Mouse (Mus musculus) thymus, postnatal 0 days (tissue): ENCODE measurements around the gene Cramp1l. TPM values are rescaled to one million over a fixed set of nuclear protein-coding genes. Genes with fewer than 3 reads are reported as not detected.
"Not testable (repeated sequence)": the region's sequence is repeated elsewhere in the genome, so short reads cannot be mapped to it uniquely, and the experiment has no call there.

Source experiments
- DNase-seq: peaks from one replicate; pipeline ENCODE4 v3.0.0-alpha.2; 2015; ENCODE audit warnings: low spot score
- polyA plus RNA-seq: library from polyadenylated mRNA; unstranded; fragments of >200 nt; fragmentation: Nextera tagmentation; extraction: Ambion mirVana; gene quantifications from 2 replicates; pipeline ENCODE4 v1.2.1, GENCODE M21; 2015

Gene Cramp1l
- polyA plus RNA-seq, 1 experiment from 2014 or later = 5.4 TPM

- peak; percentile 96 for DNase-seq
Measured at GRCm38 (mm10) chr17:24960135-24960851, 55.3 kb downstream of the Cramp1l start, which contains the start of gene Jpt2. TSS of gene Jpt2 (minus strand) at chr17:24960689.

- no peak for DNase-seq
Measured at GRCm38 (mm10) chr17:24959371-24959770, 56.2 kb downstream of the Cramp1l start.

- no peak for DNase-seq
Measured at GRCm38 (mm10) chr17:24953291-24953690, 62.3 kb downstream of the Cramp1l start.

DNA sequence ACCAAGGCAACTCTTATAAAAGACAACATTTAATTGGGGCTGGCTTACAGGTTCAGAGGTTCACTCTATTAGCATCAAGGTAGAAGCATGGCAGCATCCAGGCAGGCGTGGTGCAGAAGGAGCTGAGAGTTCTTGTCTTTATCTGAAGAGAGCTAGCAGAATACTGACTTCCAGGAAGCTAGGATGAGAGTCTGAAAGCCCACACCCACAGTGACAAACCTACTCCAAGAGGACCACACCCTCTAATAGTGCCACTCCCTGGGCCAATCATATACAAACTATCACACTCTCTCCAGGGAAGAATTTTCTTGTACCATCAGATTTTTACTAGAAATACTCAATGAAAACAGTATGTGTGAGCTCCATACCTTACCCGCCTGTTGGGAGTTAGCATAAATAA, 64.9 kb downstream of the Cramp1l start:
- DNase-seq = no peak

GRCm38 (mm10) chr17:24948204-24948603, 67.4 kb downstream of the Cramp1l start:
- DNase-seq = no peak

- DNase-seq = not testable (repeated sequence)
Measured at GRCm38 (mm10) chr17:24943589-24943988, 72.0 kb downstream of the Cramp1l start.

- DNase-seq = no peak
Measured at GRCm38 (mm10) chr17:24943036-24943435, 72.6 kb downstream of the Cramp1l start.

- peak; percentile 11 for DNase-seq
Measured at GRCm38 (mm10) chr17:24942453-24942852, 73.1 kb downstream of the Cramp1l start.

DNA sequence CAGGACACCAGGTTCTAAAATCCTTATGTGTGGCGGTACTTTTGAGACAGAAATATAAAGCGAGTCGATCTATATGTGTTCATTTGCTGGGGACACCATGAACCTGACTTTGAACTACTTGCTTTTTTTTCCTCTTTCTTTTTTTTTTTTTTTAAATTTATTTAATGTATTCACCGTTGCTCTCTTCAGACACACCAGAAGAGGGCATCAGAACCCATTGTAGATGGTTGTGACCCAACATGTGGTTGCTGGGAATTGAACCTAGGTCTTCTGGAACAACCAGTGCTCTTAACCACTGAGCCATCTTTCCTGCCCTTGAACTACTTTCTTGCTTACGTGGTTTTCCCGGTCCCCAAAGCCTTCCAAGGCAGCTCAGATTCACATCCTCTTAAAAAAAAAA, 78.3 kb downstream of the Cramp1l start:
- DNase-seq = no peak

DNA sequence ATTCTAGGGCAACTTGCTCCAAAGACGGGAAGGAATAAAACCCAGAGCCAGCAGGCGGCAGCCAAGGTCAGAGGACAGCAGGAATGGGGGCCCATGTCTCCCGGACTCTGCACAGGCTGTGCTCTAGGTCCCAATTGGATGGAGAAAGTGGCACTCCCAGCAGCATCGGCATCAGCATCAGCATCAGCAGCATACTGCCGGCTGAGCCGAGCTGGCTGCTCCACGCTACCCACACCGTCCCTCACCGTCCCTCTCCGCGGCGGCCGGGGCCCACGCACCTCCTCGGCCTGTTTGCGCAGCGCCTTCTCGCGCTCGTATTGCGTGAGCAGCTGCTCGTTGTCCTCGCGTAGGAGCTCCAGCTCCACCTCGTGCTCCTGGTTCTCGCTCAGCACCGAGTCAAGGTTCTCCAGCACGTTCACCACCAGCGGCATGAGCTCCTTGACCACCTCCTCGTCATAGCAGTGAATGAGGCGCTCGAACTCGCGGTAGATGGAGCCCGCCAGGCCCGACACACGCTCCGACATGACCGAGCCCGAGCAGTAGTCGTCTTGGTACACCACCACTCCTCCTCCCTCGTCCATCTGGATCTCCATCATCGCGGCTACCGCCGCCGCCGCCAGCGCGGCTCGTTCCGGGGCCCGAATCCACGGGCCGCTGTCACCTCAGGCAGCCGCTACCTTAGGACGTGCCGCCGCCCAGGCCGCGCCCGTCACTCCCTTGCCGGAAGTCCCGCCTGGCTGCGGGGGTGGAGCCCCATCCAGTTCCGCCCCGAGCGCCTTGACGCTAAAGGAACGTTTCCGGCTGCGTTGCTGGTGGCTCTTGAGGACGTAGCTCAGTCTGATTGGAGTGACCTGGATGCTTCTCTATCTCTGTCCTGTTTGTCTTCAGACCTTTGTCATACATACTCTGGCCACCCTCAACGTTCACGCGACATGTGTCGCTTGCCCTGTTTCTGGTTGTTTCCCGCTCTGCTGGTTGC, 79.0 kb downstream of the Cramp1l start, which contains the start of gene Mapk8ip3:
Gene Mapk8ip3 (minus strand): TSS at position 719 of the 979 bp plus-strand sequence.
- peak; percentile 93 for DNase-seq

- no peak for DNase-seq
Measured at GRCm38 (mm10) chr17:24935666-24936065, 79.9 kb downstream of the Cramp1l start.

GRCm38 (mm10) chr17:24934926-24935325, 80.7 kb downstream of the Cramp1l start:
- DNase-seq = no peak

DNA sequence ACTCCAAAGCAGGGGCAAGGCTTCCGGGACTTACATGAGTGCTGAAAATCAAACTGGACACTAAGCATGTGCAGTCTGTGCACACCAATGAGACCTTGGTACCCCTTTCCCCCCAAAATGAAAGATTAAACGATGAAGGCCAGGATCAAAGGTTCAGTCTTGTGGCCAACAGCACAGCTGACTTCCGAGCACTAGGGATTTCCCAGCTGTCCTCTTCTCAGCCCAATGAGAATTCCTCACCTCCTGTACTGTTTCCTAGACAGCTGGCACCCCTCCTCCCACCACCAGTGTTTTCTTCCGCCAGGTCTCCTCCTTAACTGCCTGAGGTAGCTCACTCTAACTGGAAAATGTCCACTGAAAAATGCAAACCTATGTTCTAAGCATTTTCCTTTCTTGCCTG, 82.4 kb downstream of the Cramp1l start:
- DNase-seq = no peak

GRCm38 (mm10) chr17:24932431-24932830, 83.2 kb downstream of the Cramp1l start:
- no peak for DNase-seq

DNA sequence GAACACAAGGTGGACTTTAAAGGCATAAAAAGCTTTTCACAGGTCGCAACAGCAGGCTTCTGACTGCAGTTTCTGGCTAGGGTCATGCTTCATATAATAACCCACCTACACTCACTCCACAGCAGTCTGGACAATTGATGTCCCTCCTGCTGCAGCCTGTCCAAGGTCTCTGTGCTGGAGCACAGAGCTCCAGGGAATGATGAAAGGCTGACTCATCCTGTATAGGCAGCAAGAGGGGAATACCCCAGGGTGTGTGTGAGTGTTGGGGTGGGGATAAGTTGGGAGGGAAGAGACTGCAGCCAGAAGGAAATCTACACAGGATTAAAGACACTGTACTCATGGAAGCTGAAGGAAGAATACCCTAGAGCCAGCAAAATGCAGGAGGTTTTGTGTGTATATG, 86.1 kb downstream of the Cramp1l start:
- DNase-seq = no peak

- no peak for DNase-seq
Measured at GRCm38 (mm10) chr17:24923246-24923645, 92.3 kb downstream of the Cramp1l start.

DNA sequence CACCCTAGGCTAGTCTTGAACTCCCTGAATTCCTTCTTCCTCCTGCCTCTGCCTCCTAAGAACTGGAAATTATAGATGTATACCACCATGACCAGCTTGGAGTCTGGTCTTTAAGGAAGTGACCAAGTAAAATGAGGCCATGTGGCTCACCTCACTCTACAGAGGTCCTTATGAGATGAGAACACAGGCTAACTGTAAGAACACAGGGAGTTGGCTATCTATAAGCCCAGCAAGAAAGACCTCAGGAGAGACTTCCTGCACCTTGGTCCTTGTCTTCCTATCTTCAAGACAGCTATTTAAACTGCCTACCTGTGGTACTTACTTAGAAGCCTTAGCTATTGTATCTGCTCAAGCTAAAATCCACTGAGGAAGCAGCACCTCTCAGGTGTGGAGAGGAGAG, 101.6 kb downstream of the Cramp1l start:
- no peak for DNase-seq

Other genes starting within 250 kb of the Cramp1l start
- gene Meiob, start 211.5 kb downstream of the Cramp1l start, polyA plus RNA-seq = 0.17 and 0.23 TPM in 2 replicates
- gene Hagh, start 175.6 kb downstream of the Cramp1l start, polyA plus RNA-seq = 65.8 and 74.0 TPM in 2 replicates
- 11.0 and 12.8 TPM in 2 replicates for gene Fahd1, start 165.4 kb downstream of the Cramp1l start, polyA plus RNA-seq
- gene Igfals, start 149.8 kb downstream of the Cramp1l start, polyA plus RNA-seq = 2.1 and 2.4 TPM in 2 replicates
- 109 and 112 TPM in 2 replicates for gene Nubp2, start 129.4 kb downstream of the Cramp1l start, polyA plus RNA-seq
- gene Spsb3, start 129.1 kb downstream of the Cramp1l start, polyA plus RNA-seq = 89.2 and 97.8 TPM in 2 replicates
- 19.9 and 24.9 TPM in 2 replicates for gene Eme2, start 120.7 kb downstream of the Cramp1l start, polyA plus RNA-seq
- gene Mrps34, start 120.7 kb downstream of the Cramp1l start, polyA plus RNA-seq = 128 and 136 TPM in 2 replicates
- 47.7 and 57.2 TPM in 2 replicates for gene Nme3, start 119.3 kb downstream of the Cramp1l start, polyA plus RNA-seq
- 15.3 and 18.3 TPM in 2 replicates for gene Mapk8ip3, start 78.8 kb downstream of the Cramp1l start, polyA plus RNA-seq
- gene Jpt2, start 55.1 kb downstream of the Cramp1l start, polyA plus RNA-seq = 54.0 and 55.2 TPM in 2 replicates
- 10.6 and 11.7 TPM in 2 replicates for gene Ift140, start 297 bp upstream of the Cramp1l start, polyA plus RNA-seq
- gene Tmem204, start 67.8 kb upstream of the Cramp1l start, polyA plus RNA-seq = 5.5 and 6.0 TPM in 2 replicates
- 19.2 and 19.8 TPM in 2 replicates for gene Telo2, start 100.2 kb upstream of the Cramp1l start, polyA plus RNA-seq
- 0.12 TPM in 1 of 2 replicates, not detected in the other for gene Ptx4, start 105.0 kb upstream of the Cramp1l start, polyA plus RNA-seq
- 12.7 and 15.0 TPM in 2 replicates for gene Clcn7, start 117.6 kb upstream of the Cramp1l start, polyA plus RNA-seq
- 0.07 and 0.10 TPM in 2 replicates for gene Ccdc154, start 146.7 kb upstream of the Cramp1l start, polyA plus RNA-seq
- 0.19 TPM in 1 of 2 replicates, not detected in the other for gene Gm38655, start 159.7 kb upstream of the Cramp1l start, polyA plus RNA-seq
- gene BC003965, start 168.8 kb upstream of the Cramp1l start, polyA plus RNA-seq = 34.4 and 34.5 TPM in 2 replicates
- gene Unkl, start 172.6 kb upstream of the Cramp1l start, polyA plus RNA-seq = 12.4 and 13.9 TPM in 2 replicates
- 60.4 and 61.6 TPM in 2 replicates for gene Gnptg, start 224.3 kb upstream of the Cramp1l start, polyA plus RNA-seq
- gene Tsr3, start 224.4 kb upstream of the Cramp1l start, polyA plus RNA-seq = 73.5 and 74.0 TPM in 2 replicates
- gene Baiap3, start 240.6 kb upstream of the Cramp1l start, polyA plus RNA-seq = 28.9 and 32.5 TPM in 2 replicates